Mouse (Mus musculus) CD4-positive, CD25-positive, alpha-beta regulatory T cell, adult 2 months (primary cell): ENCODE data around the gene Tbl3.

Experiments used
- DNase-seq: peaks from one replicate; pipeline ENCODE4 v3.0.0-alpha.2; 2012; ENCODE audit warnings: low read depth, low spot score

The Tbl3 gene

GRCm38 (mm10) chr17:24706982-24707800 lies at the start of gene Tbl3:
Gene Tbl3, minus strand, starts transcription at chr17:24707660.
- DNase-seq = peak; percentile 95

- peak; percentile 45 for DNase-seq
Measured at GRCm38 (mm10) chr17:24752415-24753394, 45.2 kb upstream of the Tbl3 start, which contains the start of gene Hs3st6. Gene Hs3st6, plus strand, starts transcription at chr17:24752988.

- no peak for DNase-seq
Measured at GRCm38 (mm10) chr17:24751528-24751927, 44.1 kb upstream of the Tbl3 start.

- no peak for DNase-seq
Measured at GRCm38 (mm10) chr17:24746986-24747385, 39.5 kb upstream of the Tbl3 start.

GRCm38 (mm10) chr17:24745526-24746497 lies 38.4 kb upstream of the Tbl3 start:
- DNase-seq = peak; percentile 93

GRCm38 (mm10) chr17:24744381-24744780 lies 36.9 kb upstream of the Tbl3 start:
- no peak for DNase-seq

GRCm38 (mm10) chr17:24743896-24744295 lies 36.4 kb upstream of the Tbl3 start:
- no peak for DNase-seq

- no peak for DNase-seq
Measured at GRCm38 (mm10) chr17:24742307-24742706, 34.8 kb upstream of the Tbl3 start.

- DNase-seq = no peak
Measured at GRCm38 (mm10) chr17:24739926-24740325, 32.5 kb upstream of the Tbl3 start.

- DNase-seq = no peak
Measured at GRCm38 (mm10) chr17:24738238-24738637, 30.8 kb upstream of the Tbl3 start.

GRCm38 (mm10) chr17:24737135-24737810 lies 29.8 kb upstream of the Tbl3 start:
- peak; percentile 35 for DNase-seq

GRCm38 (mm10) chr17:24736330-24737051 lies 29.0 kb upstream of the Tbl3 start, which contains the start of gene Msrb1:
Gene Msrb1, plus strand, starts transcription at chr17:24736642.
- DNase-seq = peak; percentile 96

- DNase-seq = no peak
Measured at GRCm38 (mm10) chr17:24735446-24735845, 28.0 kb upstream of the Tbl3 start.

- no peak for DNase-seq
Measured at GRCm38 (mm10) chr17:24734513-24734912, 27.1 kb upstream of the Tbl3 start.

GRCm38 (mm10) chr17:24733434-24734050 lies 26.1 kb upstream of the Tbl3 start:
- no peak for DNase-seq

- DNase-seq = no peak
Measured at GRCm38 (mm10) chr17:24732233-24732935, 24.9 kb upstream of the Tbl3 start.

- DNase-seq = no peak
Measured at GRCm38 (mm10) chr17:24730787-24731186, 23.3 kb upstream of the Tbl3 start.

GRCm38 (mm10) chr17:24729067-24729466 lies 21.6 kb upstream of the Tbl3 start:
- no peak for DNase-seq

GRCm38 (mm10) chr17:24728184-24728583 lies 20.7 kb upstream of the Tbl3 start:
- DNase-seq = no peak
